Mouse (Mus musculus) cerebellum, adult 2 months (tissue): ENCODE results near the gene C8b. TPM values are rescaled to one million over a fixed set of nuclear protein-coding genes. Genes with fewer than 3 reads are reported as not detected.

Experiments
- DNase-seq, 2 experiments: peaks; one replicate each; pipeline ENCODE4 v3.0.0; 2021
- H3K27ac ChIP-seq: fragments of 200-500 bp; 2 replicates; pipeline ENCODE4 v1.5.1; 2012; ENCODE audit warnings: low read length, control low read depth, inconsistent platforms; ENCODE audit not compliant: insufficient read depth
- H3K27me3 ChIP-seq: fragments of 200-500 bp; 2 replicates; pipeline ENCODE4 v1.6.1; 2012; ENCODE audit warnings: inconsistent platforms, mild to moderate bottlenecking, low read length, moderate library complexity; ENCODE audit not compliant: control insufficient read depth, insufficient read depth
- H3K4me1 ChIP-seq: fragments of 200-500 bp; 2 replicates; pipeline ENCODE4 v1.6.1; 2011; ENCODE audit warnings: low read length; ENCODE audit not compliant: control insufficient read depth, insufficient read depth
- H3K4me3 ChIP-seq: fragments of 200-500 bp; replicated peaks from 2 replicates; pipeline ENCODE3; 2011; ENCODE audit warnings: mild to moderate bottlenecking, low read depth, low read length, control low read depth; ENCODE audit not compliant: insufficient read depth
- CTCF ChIP-seq: fragments of 200-500 bp; IDR thresholded peaks from 2 replicates; pipeline ENCODE4 v1.5.1; 2011; ENCODE audit warnings: low read depth, mild to moderate bottlenecking, control low read depth, low read length, moderate library complexity, borderline replicate concordance; ENCODE audit not compliant: insufficient read depth
- POLR2A ChIP-seq: fragments of 200-500 bp; IDR thresholded peaks from 2 replicates; pipeline ENCODE4 v1.6.1; 2011; ENCODE audit warnings: low read length, control low read depth, borderline replicate concordance; ENCODE audit not compliant: insufficient read depth
- WGBS: fragments of 180-500 bp; shearing (Covaris S2); methylation state at CpG from one replicate; pipeline ENCODE4 v1.1.7; 2018; 5-methylcytosine and 5-hydroxymethylcytosine counted together
- polyA plus RNA-seq: library from polyadenylated mRNA; depleted of rRNA; stranded (reverse); fragments of >200 nt; gene quantifications from 2 replicates; pipeline ENCODE4 v1.2.3, GENCODE M21; 2012

C8b gene
- polyA plus RNA-seq, 1 experiment, result not detected

DNA sequence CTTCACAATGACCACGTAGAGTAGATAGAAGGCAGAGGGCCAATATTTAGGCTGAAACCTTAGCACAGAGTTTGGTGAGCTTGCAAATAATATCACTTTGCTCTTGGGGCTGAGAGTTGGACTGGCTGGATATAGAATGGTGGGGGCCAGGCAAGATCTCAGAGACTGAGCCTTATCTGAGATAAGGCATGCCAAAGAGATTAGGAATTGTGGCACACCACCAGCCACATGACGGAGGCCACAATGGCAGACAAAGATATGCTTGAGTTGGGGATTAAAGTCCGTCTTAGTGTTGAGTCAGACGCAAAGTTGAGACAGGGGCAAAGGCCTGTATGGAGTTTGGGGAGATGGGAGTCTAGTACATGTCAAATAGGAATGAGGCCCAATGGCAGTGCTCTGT lies 26.0 kb downstream of the C8b start:
- WGBS, result 97% methylated on average over 4 of the region's 4 CpGs
- TF ChIP-seq POLR2A (no peak), CTCF (no peak)

DNA sequence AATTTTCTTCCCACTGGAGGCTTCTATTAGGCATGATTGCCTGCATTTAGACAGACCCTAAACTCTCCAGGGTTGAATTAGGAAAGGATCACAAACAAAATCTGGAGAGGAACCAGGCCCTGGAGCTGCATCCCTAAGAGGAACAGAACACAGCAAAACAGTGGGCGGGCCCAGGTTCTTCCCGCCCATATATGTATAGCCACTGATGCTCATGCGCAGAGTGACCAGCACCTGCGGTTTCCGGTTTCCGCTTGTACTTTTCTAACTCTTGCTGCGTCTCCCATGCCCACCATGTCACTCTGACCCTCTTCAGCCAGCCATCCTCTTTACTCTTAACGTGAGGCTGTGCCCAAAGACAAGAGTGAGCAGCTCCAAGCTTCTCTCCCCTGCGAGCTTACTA lies 32.8 kb downstream of the C8b start:
- DNase-seq, result no peak
- WGBS, result 85% methylated on average over 9 of the region's 9 CpGs
- H3K4me3 ChIP-seq, result no peak overlapping the region
- H3K4me1 ChIP-seq, result no peaks in the 10 kb centered on the region
- no peaks in the 10 kb centered on the region for H3K27me3 ChIP-seq
- TF ChIP-seq POLR2A (no peak), CTCF (no peak)
- no peak overlapping the region for H3K27ac ChIP-seq

More for the DNA sequence above, 26.0 kb downstream of the C8b start:
- Histone ChIP-seq H3K27me3 (no peaks in the 10 kb centered on the region), H3K27ac (no peak overlapping the region), H3K4me3 (no peak overlapping the region), H3K4me1 (no peaks in the 10 kb centered on the region)
- no peak for DNase-seq

DNA sequence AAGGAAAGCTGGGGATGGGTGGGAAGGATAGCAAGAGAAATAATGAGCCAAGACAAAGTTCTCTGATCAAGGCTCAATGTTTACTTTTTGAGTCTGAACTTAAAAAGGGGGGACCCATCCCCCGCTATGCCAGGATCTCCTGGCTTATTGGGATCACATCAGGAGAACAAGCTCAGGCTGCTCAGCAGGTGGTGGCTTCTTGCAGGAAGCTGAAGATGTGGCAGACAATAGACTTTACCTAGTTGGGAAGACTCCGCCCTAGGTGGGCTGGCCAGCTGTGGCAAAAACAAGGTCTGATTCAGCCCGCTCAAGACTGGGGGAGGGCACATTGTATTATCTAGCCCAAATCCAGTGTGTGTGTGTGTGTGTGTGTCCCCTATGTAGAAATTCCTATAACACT lies 35.5 kb downstream of the C8b start:
- no peaks in the 10 kb centered on the region for H3K27me3 ChIP-seq
- no peak for DNase-seq
- H3K27ac ChIP-seq, result no peak overlapping the region
- H3K4me1 ChIP-seq, result no peaks in the 10 kb centered on the region
- H3K4me3 ChIP-seq, result no peak overlapping the region
- TF ChIP-seq CTCF (no peak), POLR2A (no peak)
- 97% methylated on average over 3 of the region's 3 CpGs for WGBS

DNA sequence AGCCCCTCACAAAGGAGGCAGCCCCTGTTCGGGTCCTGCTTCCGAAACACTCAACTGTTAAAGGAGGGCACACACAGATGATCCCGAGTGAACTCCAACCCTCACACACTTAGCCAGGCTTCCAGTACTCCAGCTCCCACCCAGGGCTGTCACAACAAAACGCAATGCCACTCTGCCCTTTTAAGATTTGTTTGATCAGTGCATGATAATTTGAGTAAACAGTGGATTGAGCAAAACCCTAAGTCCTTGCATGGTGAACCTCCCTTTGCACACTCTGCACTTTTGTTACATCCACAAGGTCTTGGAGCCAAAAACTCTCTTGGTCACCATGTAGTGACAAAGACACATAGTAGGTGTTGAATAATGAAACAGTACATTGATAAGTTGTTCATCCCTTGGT lies 38.0 kb downstream of the C8b start:
- 88% methylated on average over 4 of the region's 4 CpGs for WGBS
- H3K4me1 ChIP-seq, result no peaks in the 10 kb centered on the region

DNA sequence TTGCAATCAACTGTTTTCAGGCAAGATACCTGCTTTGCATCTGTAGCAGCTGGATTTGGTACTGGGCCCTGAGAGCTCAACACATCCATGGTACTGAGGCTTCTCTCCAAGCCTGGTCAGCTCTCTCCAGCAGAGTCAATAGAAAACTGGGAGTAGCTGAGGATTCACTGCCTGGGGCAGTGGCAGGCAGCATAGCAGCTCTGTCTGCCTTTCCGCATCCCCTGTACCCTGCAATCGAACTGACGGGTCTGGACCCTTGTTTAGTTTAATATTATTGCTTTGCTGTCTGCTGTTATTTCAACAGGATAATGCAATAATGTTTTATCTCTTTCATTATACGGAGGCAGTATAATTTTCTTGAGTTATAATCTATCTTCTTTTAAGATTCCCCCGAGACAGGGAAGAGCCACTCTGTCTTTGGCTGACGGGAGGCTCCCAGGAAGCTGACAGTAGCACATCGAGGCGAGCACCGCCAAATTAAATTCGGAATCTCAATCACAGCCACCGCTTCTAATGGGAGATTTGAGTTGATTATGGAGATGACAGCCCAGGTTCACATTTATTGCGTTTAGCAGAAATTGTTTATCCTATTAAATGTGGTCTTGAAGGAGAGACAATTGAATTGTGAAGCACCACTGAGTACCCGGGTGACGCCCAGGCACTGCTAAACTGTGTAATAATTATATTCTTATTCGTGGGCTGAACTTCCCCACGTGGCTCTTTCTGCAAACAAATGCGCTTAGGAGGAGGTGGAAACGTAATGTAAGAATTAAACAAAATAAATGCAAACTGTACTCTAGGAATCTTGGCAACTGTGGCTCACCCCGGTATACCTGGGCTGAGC lies 39.5 kb downstream of the C8b start:
- no peak for DNase-seq
- Histone ChIP-seq H3K27ac (no peak overlapping the region), H3K4me3 (no peak overlapping the region), H3K4me1 (no peaks in the 10 kb centered on the region), H3K27me3 (no peaks in the 10 kb centered on the region)
- WGBS, result 88% methylated on average over 19 of the region's 19 CpGs
- no peak for TF ChIP-seq POLR2A
- no peak for TF ChIP-seq CTCF

More for the DNA sequence above, 38.0 kb downstream of the C8b start:
- TF ChIP-seq CTCF, result no peak
- no peak for TF ChIP-seq POLR2A
- Histone ChIP-seq H3K27me3 (no peaks in the 10 kb centered on the region), H3K27ac (no peak overlapping the region), H3K4me3 (no peak overlapping the region)
- DNase-seq, result no peak

DNA sequence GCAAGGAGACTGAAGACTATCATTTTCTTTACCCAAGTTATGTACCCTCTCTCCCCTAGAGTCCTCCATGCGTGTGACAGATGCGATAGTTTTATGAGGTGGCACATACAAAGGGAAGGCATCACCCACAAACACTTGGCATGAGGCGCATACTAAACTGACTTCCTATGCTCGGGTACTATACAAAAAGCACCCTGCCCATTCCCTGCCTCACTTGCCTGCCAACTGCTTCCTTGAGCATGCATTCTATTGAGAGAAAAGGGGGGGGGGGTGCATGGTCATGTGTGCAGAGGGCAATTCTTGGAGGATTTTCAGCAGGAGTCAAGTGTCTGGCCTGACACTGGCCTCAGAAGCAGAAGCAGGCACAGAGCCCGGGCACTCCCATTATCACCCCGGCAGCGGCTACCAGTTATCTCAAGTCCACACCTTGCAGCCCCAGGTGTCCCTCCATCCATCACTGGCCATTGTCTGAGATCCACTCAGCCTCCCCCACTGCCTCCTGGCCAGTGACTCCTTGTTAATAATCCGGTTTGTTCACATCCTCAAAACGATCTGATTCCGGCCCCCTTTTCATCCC lies 44.7 kb downstream of the C8b start:
- 53% methylated on average over 10 of the region's 10 CpGs for WGBS
- DNase-seq, result no peak
- no peak for TF ChIP-seq POLR2A
- no peak for TF ChIP-seq CTCF
- Histone ChIP-seq H3K27me3 (no peaks in the 10 kb centered on the region), H3K4me1 (no peaks in the 10 kb centered on the region), H3K4me3 (no peak overlapping the region), H3K27ac (no peak overlapping the region)

DNA sequence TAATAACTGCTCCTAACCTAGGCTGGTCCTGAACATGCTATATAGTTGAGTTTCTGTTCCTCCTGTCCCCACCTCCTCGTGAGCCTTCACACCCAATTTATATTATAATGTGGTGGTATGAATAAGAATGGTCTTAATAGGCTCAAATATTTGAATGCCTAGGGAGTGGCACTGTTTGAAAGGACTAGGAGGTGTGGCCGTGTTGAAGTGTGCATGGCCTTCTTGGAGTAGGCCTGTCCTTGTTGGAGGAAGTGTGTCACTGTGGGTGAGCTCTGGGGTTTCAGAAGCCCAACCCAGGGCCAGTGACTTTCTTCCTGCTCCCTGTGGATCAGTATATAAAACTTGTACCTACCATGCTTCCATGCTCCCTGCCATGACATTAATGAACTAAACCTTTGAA lies 47.5 kb downstream of the C8b start:
- no peak for DNase-seq
- H3K4me3 ChIP-seq, result no peak overlapping the region
- WGBS, result 80% methylated on average over 2 of the region's 2 CpGs
- H3K27ac ChIP-seq, result no peak overlapping the region
- no peaks in the 10 kb centered on the region for H3K4me1 ChIP-seq
- TF ChIP-seq CTCF (no peak), POLR2A (no peak)
- no peaks in the 10 kb centered on the region for H3K27me3 ChIP-seq
